Mouse (Mus musculus): Measurements from ENCODE around the gene Id2. TPM values are rescaled to one million over a fixed set of nuclear protein-coding genes. Genes with fewer than 3 reads are reported as not detected.
A peak's percentile ranks its signal among the peaks of the same experiment; 100 is the strongest.

The Id2 gene
- polyA plus RNA-seq, 1 experiment from 2014 or later, result 206 TPM

GRCm38 (mm10) chr12:25095974-25096639 lies 833 bp downstream of the Id2 start:
- H3K4me3 ChIP-seq, result peak overlapping the region; percentile 81
- H3K36me3 ChIP-seq, result no peaks in the 10 kb centered on the region
- no peaks in the 10 kb centered on the region for H3K9me3 ChIP-seq (replicated peaks)
- H3K4me1 ChIP-seq (replicated peaks), result peaks cover 38% of the 10 kb centered on the region
- peak overlapping the region; percentile 92 for H3K4me2 ChIP-seq
- peak overlapping the region; percentile 76 for H3K9ac ChIP-seq
- ATAC-seq (replicated peaks; ENCODE audit: insufficient number of reproducible peaks, insufficient read depth, low FRiP score, low read depth), result peak; percentile 87
- no peaks in the 10 kb centered on the region for H3K27me3 ChIP-seq
- H3K27ac ChIP-seq, result peak overlapping the region; percentile 96
- WGBS, result under 1% methylated on average over 41 of the region's 41 CpGs

- Histone ChIP-seq H3K4me2 (peak overlapping the region; percentile 92), H3K27ac (peak overlapping the region; percentile 96), H3K27me3 (no peaks in the 10 kb centered on the region), H3K36me3 (no peaks in the 10 kb centered on the region), H3K4me1 (replicated peaks) (peaks cover 35% of the 10 kb centered on the region), H3K9me3 (replicated peaks) (no peaks in the 10 kb centered on the region), H3K4me3 (peak overlapping the region; percentile 81), H3K9ac (peak overlapping the region; percentile 76)
- no peak for ATAC-seq (replicated peaks; ENCODE audit: insufficient number of reproducible peaks, insufficient read depth, low FRiP score, low read depth)
- WGBS, result under 1% methylated on average over 19 of the region's 19 CpGs
These were observed 1.4 kb downstream of the Id2 start for GRCm38 (mm10) chr12:25095538-25095937.

DNA sequence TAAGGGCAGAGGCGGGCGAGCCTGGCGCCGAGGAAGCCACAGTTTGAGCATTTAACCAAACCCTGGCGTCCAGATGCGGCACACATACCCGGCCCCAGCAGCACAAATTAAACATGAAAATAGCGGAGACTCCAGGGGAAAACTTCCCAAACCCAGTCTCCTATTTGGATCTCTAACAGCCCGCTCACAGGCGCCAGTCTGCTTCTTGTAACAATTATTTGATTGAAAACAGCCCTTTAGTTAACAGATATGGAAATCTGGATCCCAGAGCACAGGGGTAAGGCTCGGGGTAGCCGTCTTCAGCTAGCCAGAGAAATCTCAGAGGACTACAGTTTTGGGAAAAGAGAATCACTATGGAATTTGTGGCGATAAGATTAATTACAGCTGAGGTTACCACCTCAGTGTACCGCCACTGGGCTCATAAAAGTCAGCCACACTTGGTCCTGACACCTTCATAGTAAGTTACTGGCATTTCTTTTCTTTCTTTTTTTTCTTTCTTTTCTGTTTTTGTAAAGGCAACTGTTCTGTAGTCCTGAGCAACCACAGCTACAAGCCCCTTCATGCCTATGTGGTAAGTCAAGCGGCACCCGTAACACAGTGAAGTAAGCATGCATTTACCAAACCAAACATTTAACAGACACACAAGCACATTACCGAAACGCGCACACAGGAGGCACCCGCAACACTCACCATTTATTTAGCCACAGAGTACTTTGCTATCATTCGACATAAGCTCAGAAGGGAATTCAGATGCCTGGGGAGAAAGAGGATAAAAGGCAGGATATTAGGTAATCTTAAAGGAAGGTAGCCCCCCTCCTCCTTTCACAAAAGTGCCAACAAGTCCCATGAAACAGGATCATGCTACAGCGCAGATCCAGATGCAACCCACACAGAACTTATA lies 2.1 kb downstream of the Id2 start:
- no peaks in the 10 kb centered on the region for H3K9me3 ChIP-seq (replicated peaks)
- no peaks in the 10 kb centered on the region for H3K36me3 ChIP-seq
- no peaks in the 10 kb centered on the region for H3K27me3 ChIP-seq
- H3K9ac ChIP-seq, result peak overlapping the region; percentile 76
- WGBS, result 1% methylated on average over 22 of the region's 22 CpGs
- peak overlapping the region; percentile 92 for H3K4me2 ChIP-seq
- peaks cover 38% of the 10 kb centered on the region for H3K4me1 ChIP-seq (replicated peaks)
- no peak for ATAC-seq (replicated peaks; ENCODE audit: insufficient number of reproducible peaks, insufficient read depth, low FRiP score, low read depth)
- peak overlapping the region; percentile 96 for H3K27ac ChIP-seq
- peak overlapping the region; percentile 81 for H3K4me3 ChIP-seq

DNA sequence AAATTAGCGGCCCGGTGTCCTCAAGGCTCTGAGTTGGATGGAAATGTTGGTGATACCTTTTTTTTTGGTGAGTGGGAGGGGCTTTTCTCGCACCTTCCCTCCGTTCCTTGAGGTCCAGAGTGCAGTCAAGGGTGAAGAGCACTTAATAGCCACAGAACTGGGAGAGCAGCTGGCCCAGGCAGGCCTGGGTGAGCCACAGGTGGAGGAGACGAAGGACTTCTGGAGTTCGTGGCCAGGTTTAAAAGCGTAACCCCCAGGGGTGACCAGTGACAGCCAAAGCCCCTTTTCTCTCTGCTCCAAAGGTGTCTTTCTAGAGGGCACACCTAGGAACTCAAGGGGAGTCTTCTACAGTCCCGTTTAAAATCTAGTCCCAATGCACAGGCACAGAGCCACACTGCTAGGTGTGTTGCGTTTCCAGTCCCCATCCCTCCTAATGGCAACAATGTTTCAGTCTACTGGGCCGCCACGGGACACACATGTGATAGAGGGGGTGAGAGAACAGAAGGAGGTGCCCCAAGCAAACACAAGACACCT lies 3.6 kb downstream of the Id2 start:
- no peaks in the 10 kb centered on the region for H3K36me3 ChIP-seq
- peak overlapping the region; percentile 42 for H3K4me3 ChIP-seq
- peak overlapping the region; percentile 59 for H3K27ac ChIP-seq
- ATAC-seq (replicated peaks; ENCODE audit: insufficient number of reproducible peaks, insufficient read depth, low FRiP score, low read depth), result no peak
- H3K4me2 ChIP-seq, result peak overlapping the region; percentile 81
- 24% methylated on average over 11 of the region's 11 CpGs for WGBS
- H3K9ac ChIP-seq, result peak overlapping the region; percentile 38
- peaks cover 42% of the 10 kb centered on the region for H3K4me1 ChIP-seq (replicated peaks)
- no peaks in the 10 kb centered on the region for H3K9me3 ChIP-seq (replicated peaks)
- H3K27me3 ChIP-seq, result no peaks in the 10 kb centered on the region

DNA sequence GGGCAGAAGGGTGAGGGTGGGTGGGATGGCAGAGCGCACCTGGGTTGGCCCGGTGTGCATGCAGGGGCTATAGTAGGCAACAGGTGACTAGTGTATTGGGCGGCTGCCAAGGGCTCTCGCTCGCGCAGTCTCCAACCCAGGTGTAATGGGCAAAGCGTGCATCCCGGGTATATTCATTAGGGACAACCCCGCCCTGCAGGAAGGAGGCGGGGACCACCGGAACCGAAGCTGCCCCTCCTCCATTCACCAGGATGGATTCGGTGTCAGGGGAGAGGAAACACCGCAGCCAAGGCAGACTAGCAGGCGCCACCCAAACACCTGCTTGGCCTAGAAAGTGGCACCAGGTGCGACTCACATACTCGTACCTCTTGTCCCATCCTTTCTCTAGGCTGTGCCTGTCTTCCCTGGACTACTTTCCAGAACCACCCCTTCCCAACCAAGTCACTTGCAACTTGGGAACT lies 4.2 kb downstream of the Id2 start:
- Histone ChIP-seq H3K27ac (peak overlapping the region; percentile 59), H3K36me3 (no peaks in the 10 kb centered on the region), H3K9me3 (replicated peaks) (no peaks in the 10 kb centered on the region), H3K4me3 (peak overlapping the region; percentile 42), H3K9ac (peak overlapping the region; percentile 50), H3K4me2 (peak overlapping the region; percentile 81), H3K27me3 (no peaks in the 10 kb centered on the region), H3K4me1 (replicated peaks) (peaks cover 36% of the 10 kb centered on the region)
- 4% methylated on average over 17 of the region's 17 CpGs for WGBS
- peak; percentile 11; the same call in 1 of the 2 replicates for ATAC-seq (replicated peaks; ENCODE audit: insufficient number of reproducible peaks, insufficient read depth, low FRiP score, low read depth)

DNA sequence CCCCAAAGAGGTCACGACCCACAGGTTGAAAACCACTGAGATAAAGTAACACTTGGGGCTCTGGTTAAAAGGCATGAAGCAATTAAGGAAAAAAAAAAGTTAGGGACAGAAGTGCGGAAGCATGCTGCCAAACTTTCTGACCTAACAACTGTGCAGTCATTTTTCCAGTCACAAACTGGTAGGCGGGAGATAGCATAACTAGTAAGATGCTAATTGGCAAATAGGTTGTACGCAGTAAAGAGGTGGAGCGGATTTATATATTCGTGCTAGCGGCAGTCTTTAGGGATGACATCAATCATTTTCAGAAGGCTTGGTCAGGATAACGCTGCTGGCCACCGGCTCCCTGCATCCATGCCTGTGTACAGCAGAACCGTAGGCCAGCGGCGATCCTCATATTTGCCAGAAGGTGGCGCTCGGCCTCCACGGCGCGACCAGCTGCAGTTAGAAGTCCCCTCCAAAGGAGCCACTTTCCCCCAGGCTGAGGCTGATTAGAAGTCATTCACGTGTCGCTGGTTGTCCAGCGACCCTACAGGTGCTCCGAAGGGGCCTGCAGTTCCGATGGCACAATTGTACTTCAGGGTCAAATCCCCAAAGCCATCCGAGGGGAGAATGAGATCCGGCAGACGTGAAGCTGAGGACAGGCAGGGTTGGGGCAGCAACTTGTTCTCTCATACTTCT lies 4.8 kb downstream of the Id2 start:
- 7% methylated on average over 25 of the region's 25 CpGs for WGBS
- Histone ChIP-seq H3K36me3 (no peaks in the 10 kb centered on the region), H3K9me3 (replicated peaks) (no peaks in the 10 kb centered on the region), H3K4me3 (peak overlapping the region; percentile 42), H3K27me3 (no peaks in the 10 kb centered on the region), H3K27ac (peak overlapping the region; percentile 59), H3K4me2 (peak overlapping the region; percentile 81), H3K4me1 (replicated peaks) (peaks cover 30% of the 10 kb centered on the region), H3K9ac (peak overlapping the region; percentile 50)
- ATAC-seq (replicated peaks; ENCODE audit: insufficient number of reproducible peaks, insufficient read depth, low FRiP score, low read depth), result peak; percentile 20; the same call in 1 of the 2 replicates

GRCm38 (mm10) chr12:25089433-25089832 lies 7.5 kb downstream of the Id2 start:
- Histone ChIP-seq H3K27me3 (no peaks in the 10 kb centered on the region), H3K4me2 (no peak overlapping the region), H3K36me3 (no peaks in the 10 kb centered on the region), H3K4me3 (no peak overlapping the region), H3K4me1 (replicated peaks) (peaks cover 25% of the 10 kb centered on the region), H3K9me3 (replicated peaks) (no peaks in the 10 kb centered on the region), H3K9ac (no peak overlapping the region), H3K27ac (no peak overlapping the region)
- 43% methylated on average over 1 of the region's 1 CpGs for WGBS
- ATAC-seq (replicated peaks; ENCODE audit: insufficient number of reproducible peaks, insufficient read depth, low FRiP score, low read depth), result no peak

- H3K36me3 ChIP-seq, result no peaks in the 10 kb centered on the region
- no peak for ATAC-seq (replicated peaks; ENCODE audit: insufficient number of reproducible peaks, insufficient read depth, low FRiP score, low read depth)
- no peak overlapping the region for H3K4me3 ChIP-seq
- H3K4me2 ChIP-seq, result no peak overlapping the region
- no peak overlapping the region for H3K27ac ChIP-seq
- H3K9ac ChIP-seq, result no peak overlapping the region
- 49% methylated on average over 4 of the region's 4 CpGs for WGBS
- peaks cover 23% of the 10 kb centered on the region for H3K4me1 ChIP-seq (replicated peaks)
- H3K27me3 ChIP-seq, result no peaks in the 10 kb centered on the region
- no peaks in the 10 kb centered on the region for H3K9me3 ChIP-seq (replicated peaks)
These were observed 10.0 kb downstream of the Id2 start for GRCm38 (mm10) chr12:25086966-25087365.

- Histone ChIP-seq H3K27me3 (no peaks in the 10 kb centered on the region), H3K9me3 (replicated peaks) (no peaks in the 10 kb centered on the region), H3K9ac (no peak overlapping the region), H3K4me3 (no peak overlapping the region), H3K4me1 (replicated peaks) (peaks cover 14% of the 10 kb centered on the region), H3K4me2 (peak overlapping the region; percentile 42), H3K27ac (peak overlapping the region; percentile 18; the same call in 1 of the 2 replicates), H3K36me3 (no peaks in the 10 kb centered on the region)
- 32% methylated on average over 26 of the region's 26 CpGs for WGBS
- ATAC-seq (replicated peaks; ENCODE audit: insufficient number of reproducible peaks, insufficient read depth, low FRiP score, low read depth), result peak; percentile 50; the same call in 1 of the 2 replicates
These were observed 13.4 kb downstream of the Id2 start for GRCm38 (mm10) chr12:25083260-25084178.

DNA sequence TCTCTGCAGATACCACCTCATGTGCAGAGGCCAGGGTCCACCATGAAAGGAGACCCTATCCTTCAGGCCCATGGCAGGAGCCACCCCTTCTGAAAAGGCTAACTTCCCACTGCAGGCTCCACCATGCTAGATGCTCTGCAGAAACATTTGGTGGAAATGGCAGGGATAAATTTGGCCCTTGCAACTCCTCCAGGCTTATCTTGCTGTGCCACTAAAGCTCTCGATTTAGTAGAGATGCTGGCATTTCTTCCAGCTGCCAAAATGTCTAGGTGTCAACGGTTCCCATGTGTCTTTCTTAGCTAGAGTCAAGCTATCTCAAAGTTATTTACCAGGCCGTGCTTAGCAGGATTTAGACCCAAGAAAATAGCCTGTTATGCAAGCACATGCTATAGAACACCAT lies 22.6 kb downstream of the Id2 start:
- WGBS, result 39% methylated on average over 3 of the region's 3 CpGs
- no peak overlapping the region for H3K9ac ChIP-seq
- no peak for ATAC-seq (replicated peaks; ENCODE audit: insufficient number of reproducible peaks, insufficient read depth, low FRiP score, low read depth)
- no peak overlapping the region for H3K4me3 ChIP-seq
- H3K4me1 ChIP-seq (replicated peaks), result peaks cover 9% of the 10 kb centered on the region; the same call in 1 of the 2 replicates
- no peaks in the 10 kb centered on the region for H3K9me3 ChIP-seq (replicated peaks)
- no peaks in the 10 kb centered on the region for H3K27me3 ChIP-seq
- no peak overlapping the region for H3K4me2 ChIP-seq
- peak overlapping the region; percentile 55; the same call in 1 of the 2 replicates for H3K27ac ChIP-seq
- no peaks in the 10 kb centered on the region for H3K36me3 ChIP-seq

Measured in heart, embryonic 15.5 days (tissue).